Mouse (Mus musculus) forebrain, embryonic 15.5 days (tissue): Measurements from ENCODE around the gene Crybg1. TPM values are rescaled to one million over a fixed set of nuclear protein-coding genes. Genes with fewer than 3 reads are reported as not detected.

Source experiments
- ATAC-seq: fragments of 200-750 bp; cut with Nextera tagmentation; replicated peaks from 2 replicates; pipeline ENCODE4 v1.8.0; 2017; ENCODE audit warnings: mild to moderate bottlenecking, moderate TSS enrichment, moderate library complexity
- H3K27ac ChIP-seq: fragments of 300-500 bp; sonication (generic); replicated peaks from 2 replicates; pipeline ENCODE4 v1.5.1; 2015; ENCODE audit warnings: mild to moderate bottlenecking, inconsistent platforms
- H3K27me3 ChIP-seq: fragments of 300-500 bp; sonication (generic); 2 replicates; pipeline ENCODE4 v1.6.1; 2015; ENCODE audit warnings: inconsistent platforms
- H3K36me3 ChIP-seq: fragments of 300-500 bp; sonication (generic); 2 replicates; pipeline ENCODE4 v1.6.1; 2015; ENCODE audit warnings: mild to moderate bottlenecking, inconsistent platforms
- H3K4me1 ChIP-seq: fragments of 300-500 bp; sonication (generic); 2 replicates; pipeline ENCODE4 v1.6.1; 2015; ENCODE audit warnings: inconsistent platforms
- H3K4me2 ChIP-seq: fragments of 300-500 bp; sonication (generic); replicated peaks from 2 replicates; pipeline ENCODE4 v1.6.1; 2015; ENCODE audit warnings: mild to moderate bottlenecking, inconsistent platforms
- H3K4me3 ChIP-seq: fragments of 300-500 bp; sonication (generic); 2 replicates; pipeline ENCODE4 v1.5.1; 2015; ENCODE audit warnings: mild to moderate bottlenecking, inconsistent platforms
- H3K9ac ChIP-seq: fragments of 300-500 bp; sonication (generic); replicated peaks from 2 replicates; pipeline ENCODE4 v1.6.1; 2015; ENCODE audit warnings: mild to moderate bottlenecking, inconsistent platforms
- H3K9me3 ChIP-seq: fragments of 300-500 bp; sonication (generic); 2 replicates; pipeline ENCODE4 v1.6.1; 2016; ENCODE audit warnings: inconsistent platforms
- whole genome bisulfite sequencing: fragments of 180-500 bp; shearing (Covaris S2); methylation state at CpG from one replicate; pipeline ENCODE4 v1.1.7; 2015; ENCODE audit warnings: mixed read lengths; 5-methylcytosine and 5-hydroxymethylcytosine counted together
- polyA plus RNA-seq: library from polyadenylated mRNA; unstranded; fragments of >200 nt; fragmentation: Nextera tagmentation; extraction: Ambion mirVana; gene quantifications from 2 replicates; pipeline ENCODE4 v1.2.1, GENCODE M21; 2015

The Crybg1 gene
- polyA plus RNA-seq, 1 experiment from 2014 or later: 0.29 TPM

DNA sequence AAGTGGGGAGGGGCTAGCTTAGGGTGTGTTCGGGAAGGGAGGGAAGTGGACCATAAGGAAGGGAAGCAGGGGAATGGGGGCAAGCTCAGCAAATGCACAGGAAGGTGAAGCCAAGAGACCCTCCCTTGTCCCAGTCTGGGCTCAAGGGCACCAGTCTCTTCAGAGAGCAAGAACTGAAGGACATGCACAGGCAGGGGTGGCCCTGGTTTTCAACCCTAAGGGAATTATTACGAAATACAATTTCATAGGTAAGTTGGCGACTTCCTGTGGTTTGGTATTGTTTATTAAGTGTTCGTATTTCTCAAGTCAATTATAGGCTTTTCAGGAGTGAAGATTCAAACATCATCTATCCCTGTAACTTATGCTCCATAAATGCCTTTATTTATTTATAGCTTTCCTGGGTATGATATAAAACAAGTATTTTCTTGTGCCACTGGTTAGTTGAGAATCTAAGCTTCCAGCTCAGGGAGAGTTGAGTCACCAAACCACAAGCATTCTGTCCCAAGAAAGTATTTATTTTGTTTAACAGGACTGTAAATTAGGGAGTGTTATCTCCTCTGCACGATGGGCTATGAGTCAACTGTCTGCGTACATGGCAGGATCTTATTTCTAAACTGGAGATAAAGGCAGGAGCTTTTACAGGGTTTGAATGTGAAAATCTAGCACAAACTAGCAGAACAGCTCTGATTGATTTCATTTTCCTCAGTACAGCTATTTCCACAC lies 69.7 kb downstream of the Crybg1 start:
- Histone ChIP-seq H3K27me3 (no peaks in the 10 kb centered on the region), H3K9me3 (no peaks in the 10 kb centered on the region), H3K4me2 (no peak overlapping the region), H3K36me3 (no peaks in the 10 kb centered on the region), H3K4me1 (no peaks in the 10 kb centered on the region), H3K27ac (no peak overlapping the region), H3K4me3 (no peak overlapping the region), H3K9ac (no peak overlapping the region)
- WGBS: 86% methylated on average over 6 of the region's 6 CpGs
- no peak for ATAC-seq

DNA sequence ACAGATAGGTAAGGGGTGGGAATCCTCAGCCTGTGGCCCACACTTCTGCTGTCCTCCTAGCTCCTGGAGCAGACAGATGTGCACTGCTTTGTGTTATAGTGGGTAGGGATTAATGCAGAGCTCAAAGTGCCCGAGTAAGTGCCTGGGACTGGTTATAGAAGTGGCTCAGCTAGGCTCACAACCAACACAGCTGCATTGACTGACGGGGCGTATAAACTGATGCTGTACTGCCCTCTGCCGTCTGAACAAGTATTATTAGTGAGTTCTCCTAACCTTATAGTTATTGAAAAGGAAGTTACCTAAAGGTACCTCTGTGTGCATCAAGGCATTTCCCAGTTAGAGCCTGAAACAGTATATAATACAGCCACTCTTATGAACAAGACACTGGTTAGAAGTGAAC lies 77.6 kb downstream of the Crybg1 start:
- Histone ChIP-seq H3K36me3 (no peaks in the 10 kb centered on the region), H3K27ac (no peak overlapping the region), H3K4me3 (no peak overlapping the region), H3K9me3 (no peaks in the 10 kb centered on the region), H3K9ac (no peak overlapping the region), H3K4me2 (no peak overlapping the region), H3K4me1 (no peaks in the 10 kb centered on the region), H3K27me3 (no peaks in the 10 kb centered on the region)
- ATAC-seq: peak; percentile 82
- 6% methylated on average over 4 of the region's 4 CpGs for WGBS

DNA sequence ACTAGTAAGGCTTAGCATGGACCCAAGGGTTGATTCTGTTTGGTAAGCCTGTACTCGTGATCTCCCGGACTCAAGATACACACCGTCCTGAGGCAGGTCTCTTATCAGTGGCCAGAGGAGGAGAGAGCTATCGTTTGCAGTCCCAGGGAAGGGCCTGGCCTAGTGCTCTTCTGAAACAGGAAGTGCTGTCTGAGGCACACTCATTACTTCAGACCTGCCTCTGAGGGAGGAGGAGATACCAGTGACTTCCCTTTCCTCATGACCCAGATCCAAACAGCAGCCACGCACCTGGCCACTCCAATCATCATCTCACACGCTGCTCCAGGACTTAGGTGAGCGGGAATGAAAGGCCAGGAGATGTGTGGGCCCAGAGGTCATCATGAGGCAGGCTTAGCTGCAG lies 79.5 kb downstream of the Crybg1 start:
- Histone ChIP-seq H3K9ac (no peak overlapping the region), H3K27ac (no peak overlapping the region), H3K27me3 (no peaks in the 10 kb centered on the region), H3K4me2 (no peak overlapping the region), H3K9me3 (no peaks in the 10 kb centered on the region), H3K4me3 (no peak overlapping the region), H3K4me1 (no peaks in the 10 kb centered on the region), H3K36me3 (no peaks in the 10 kb centered on the region)
- no peak for ATAC-seq
- WGBS: 85% methylated on average over 7 of the region's 7 CpGs

DNA sequence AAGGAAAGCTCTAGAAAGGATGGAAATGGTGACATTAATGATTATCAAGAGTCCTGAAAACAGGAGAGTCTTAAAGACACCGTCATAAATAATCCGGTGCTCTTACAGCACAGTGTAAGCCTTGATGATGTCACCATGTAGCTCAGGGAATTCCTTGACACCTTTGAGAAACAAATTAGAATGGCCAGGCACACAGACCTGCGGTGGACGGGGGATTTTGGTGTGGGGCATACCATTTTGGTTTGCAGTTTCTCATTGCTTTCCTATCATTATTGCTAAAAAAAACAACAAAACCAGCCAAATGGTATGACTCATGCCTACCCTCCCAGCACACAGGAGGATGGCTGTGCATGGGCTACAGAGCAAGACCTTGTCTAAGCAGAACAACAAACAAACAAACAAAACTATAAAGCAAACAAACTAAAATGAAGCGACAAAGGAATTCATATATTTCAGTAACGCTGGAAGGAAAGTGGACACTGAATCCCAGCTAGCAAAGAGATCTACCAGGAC lies 82.7 kb downstream of the Crybg1 start:
- no peaks in the 10 kb centered on the region for H3K9me3 ChIP-seq
- H3K4me2 ChIP-seq: no peak overlapping the region
- no peaks in the 10 kb centered on the region for H3K36me3 ChIP-seq
- no peak overlapping the region for H3K27ac ChIP-seq
- no peaks in the 10 kb centered on the region for H3K4me1 ChIP-seq
- no peak overlapping the region for H3K4me3 ChIP-seq
- ATAC-seq: no peak
- no peaks in the 10 kb centered on the region for H3K27me3 ChIP-seq
- WGBS: 86% methylated on average over 6 of the region's 6 CpGs
- H3K9ac ChIP-seq: no peak overlapping the region

DNA sequence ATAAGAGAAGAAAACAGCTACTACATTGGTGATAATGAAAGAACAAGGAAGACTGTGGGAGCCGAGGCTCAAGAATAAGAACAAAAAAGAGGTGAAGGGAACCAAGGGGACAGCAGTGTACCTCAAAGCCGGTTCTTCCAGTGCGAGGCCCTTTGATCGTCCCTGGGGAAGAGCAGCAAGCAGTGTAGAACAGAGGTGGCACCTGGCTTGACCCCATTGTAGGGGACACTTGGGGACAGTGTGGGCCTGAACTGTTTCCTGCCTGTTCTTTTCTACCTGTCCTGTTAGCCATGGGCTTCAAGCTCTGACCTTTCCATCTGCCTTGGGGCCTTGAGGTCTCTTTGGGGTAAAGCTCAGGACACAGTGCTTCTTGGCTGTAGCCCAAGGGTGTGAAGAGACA lies 85.7 kb downstream of the Crybg1 start:
- no peaks in the 10 kb centered on the region for H3K36me3 ChIP-seq
- H3K27ac ChIP-seq: no peak overlapping the region
- WGBS: 93% methylated on average over 4 of the region's 4 CpGs
- H3K9ac ChIP-seq: no peak overlapping the region
- ATAC-seq: no peak
- H3K4me1 ChIP-seq: no peaks in the 10 kb centered on the region
- H3K27me3 ChIP-seq: no peaks in the 10 kb centered on the region
- H3K4me3 ChIP-seq: no peak overlapping the region
- H3K4me2 ChIP-seq: no peak overlapping the region
- H3K9me3 ChIP-seq: no peaks in the 10 kb centered on the region

DNA sequence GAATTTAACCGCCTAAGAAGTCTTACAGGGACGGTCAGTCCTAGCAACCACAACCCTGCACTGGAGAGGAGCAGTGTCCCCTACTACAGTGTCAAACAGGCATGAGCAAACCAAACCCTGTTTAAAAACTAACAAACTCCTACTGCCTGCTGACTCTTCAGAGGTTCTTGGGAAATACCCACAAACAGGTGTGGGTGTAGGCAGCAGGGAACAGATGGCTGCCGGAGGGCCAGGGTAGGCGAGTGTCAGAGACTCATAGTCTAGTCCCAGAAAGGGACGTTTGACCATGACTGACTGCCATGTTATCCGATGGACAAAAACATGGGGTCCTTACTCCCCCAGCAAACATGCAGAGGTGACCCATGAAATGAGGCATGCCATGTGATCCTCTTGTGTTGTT lies 97.7 kb downstream of the Crybg1 start:
- Histone ChIP-seq H3K36me3 (no peaks in the 10 kb centered on the region), H3K27ac (no peak overlapping the region), H3K27me3 (no peaks in the 10 kb centered on the region), H3K4me2 (no peak overlapping the region), H3K4me1 (no peaks in the 10 kb centered on the region), H3K4me3 (no peak overlapping the region), H3K9me3 (no peaks in the 10 kb centered on the region), H3K9ac (no peak overlapping the region)
- 92% methylated on average over 6 of the region's 6 CpGs for WGBS
- ATAC-seq: no peak

DNA sequence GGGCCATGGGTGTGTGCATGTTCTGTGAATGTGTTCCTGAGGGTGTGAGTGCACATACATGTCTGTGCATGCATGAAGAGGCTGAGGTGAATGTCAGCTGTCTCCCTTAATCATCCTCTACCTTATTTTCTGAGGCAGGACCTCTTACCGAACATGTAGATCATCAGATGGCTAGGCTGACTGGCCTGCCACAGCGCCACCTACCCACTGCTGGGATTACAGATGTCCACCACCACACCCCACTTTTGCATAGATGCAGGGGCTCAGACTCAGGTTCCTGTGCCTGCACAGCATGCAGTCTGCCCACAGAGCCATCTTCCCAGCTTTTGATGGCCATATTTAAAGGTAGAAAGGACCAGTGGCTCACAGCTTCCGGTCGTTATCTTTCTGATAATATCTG lies 103.9 kb downstream of the Crybg1 start:
- H3K9ac ChIP-seq: no peak overlapping the region
- H3K9me3 ChIP-seq: no peaks in the 10 kb centered on the region
- ATAC-seq: no peak
- WGBS: 77% methylated on average over 4 of the region's 4 CpGs
- no peaks in the 10 kb centered on the region for H3K27me3 ChIP-seq
- no peaks in the 10 kb centered on the region for H3K36me3 ChIP-seq
- no peak overlapping the region for H3K4me2 ChIP-seq
- H3K4me1 ChIP-seq: no peaks in the 10 kb centered on the region
- no peak overlapping the region for H3K4me3 ChIP-seq
- H3K27ac ChIP-seq: no peak overlapping the region

DNA sequence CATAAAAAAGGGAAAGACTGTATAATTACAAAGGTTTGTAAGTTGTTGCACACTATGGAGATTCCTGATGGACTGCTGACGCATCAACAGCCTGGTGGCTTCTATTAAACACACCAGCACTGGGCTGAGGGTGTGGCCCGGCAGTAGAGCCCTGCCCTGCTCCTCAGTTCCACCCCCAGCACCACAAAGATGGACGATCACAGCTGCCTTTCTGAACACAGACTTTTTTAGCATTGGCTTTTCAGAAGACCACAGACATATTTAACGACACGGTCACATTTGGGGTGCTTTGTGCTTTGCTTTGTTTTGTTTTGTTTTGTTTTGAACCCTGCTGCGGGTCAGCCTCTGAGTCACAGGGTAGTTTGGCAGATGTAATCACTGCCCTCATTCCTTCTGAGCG lies 105.0 kb downstream of the Crybg1 start:
- Histone ChIP-seq H3K4me3 (no peak overlapping the region), H3K27me3 (no peaks in the 10 kb centered on the region), H3K9me3 (no peaks in the 10 kb centered on the region), H3K27ac (no peak overlapping the region), H3K36me3 (no peaks in the 10 kb centered on the region), H3K9ac (no peak overlapping the region), H3K4me1 (no peaks in the 10 kb centered on the region), H3K4me2 (no peak overlapping the region)
- no peak for ATAC-seq
- WGBS: 65% methylated on average over 7 of the region's 7 CpGs

DNA sequence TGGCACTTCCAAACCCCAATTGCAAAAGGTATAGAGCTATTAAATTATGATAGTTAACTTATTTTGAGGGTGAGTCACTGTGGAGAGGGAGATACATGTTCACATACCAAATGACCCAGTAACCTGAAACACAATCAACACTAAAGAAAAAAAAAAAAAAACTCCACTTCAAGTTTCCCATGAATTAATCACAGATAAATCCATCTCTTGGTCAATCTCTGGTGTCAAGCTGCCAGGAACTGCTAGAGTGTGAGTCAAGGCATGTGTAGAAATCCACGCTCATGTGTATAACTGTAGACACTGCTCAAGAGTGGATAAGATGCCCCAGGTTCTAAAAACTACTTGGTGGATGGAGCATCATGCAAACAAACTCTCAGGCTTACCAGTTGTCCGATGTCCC lies 109.5 kb downstream of the Crybg1 start:
- Histone ChIP-seq H3K4me3 (no peak overlapping the region), H3K27ac (no peak overlapping the region), H3K9ac (no peak overlapping the region), H3K4me1 (no peaks in the 10 kb centered on the region), H3K9me3 (no peaks in the 10 kb centered on the region), H3K27me3 (no peaks in the 10 kb centered on the region), H3K4me2 (no peak overlapping the region), H3K36me3 (no peaks in the 10 kb centered on the region)
- ATAC-seq: no peak
- WGBS: 86% methylated on average over 2 of the region's 2 CpGs

DNA sequence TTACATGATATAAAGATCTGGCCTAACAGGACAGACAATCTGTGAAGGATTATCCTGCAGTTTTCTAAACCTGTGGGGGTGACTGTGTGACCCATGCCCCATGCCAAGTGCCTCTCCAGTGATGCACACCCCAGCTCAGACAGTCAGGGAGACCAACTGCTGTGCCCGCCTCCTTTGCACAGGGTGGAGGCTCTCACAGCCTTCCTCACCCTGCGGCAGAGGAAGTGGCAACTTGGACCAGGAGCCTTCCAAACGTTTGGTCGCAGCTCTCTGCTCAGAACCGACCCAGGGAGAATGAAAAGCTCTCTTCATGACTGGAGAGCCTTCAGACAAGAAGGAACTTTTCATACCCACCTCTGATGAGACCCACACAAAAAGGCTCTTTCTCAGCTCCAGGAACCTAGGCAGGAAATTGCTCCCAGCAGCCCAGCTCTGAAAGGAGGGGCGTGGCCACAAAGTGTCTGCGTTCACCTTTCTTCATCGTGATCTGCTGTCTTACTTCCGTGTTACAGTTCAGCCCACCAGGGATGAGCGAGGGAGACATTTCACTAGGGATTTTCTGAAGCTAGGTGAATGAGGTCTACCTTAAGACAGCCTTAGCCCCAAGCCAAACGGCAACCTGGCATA lies 110.6 kb downstream of the Crybg1 start:
- no peak overlapping the region for H3K4me3 ChIP-seq
- 59% methylated on average over 11 of the region's 11 CpGs for WGBS
- no peak for ATAC-seq

DNA sequence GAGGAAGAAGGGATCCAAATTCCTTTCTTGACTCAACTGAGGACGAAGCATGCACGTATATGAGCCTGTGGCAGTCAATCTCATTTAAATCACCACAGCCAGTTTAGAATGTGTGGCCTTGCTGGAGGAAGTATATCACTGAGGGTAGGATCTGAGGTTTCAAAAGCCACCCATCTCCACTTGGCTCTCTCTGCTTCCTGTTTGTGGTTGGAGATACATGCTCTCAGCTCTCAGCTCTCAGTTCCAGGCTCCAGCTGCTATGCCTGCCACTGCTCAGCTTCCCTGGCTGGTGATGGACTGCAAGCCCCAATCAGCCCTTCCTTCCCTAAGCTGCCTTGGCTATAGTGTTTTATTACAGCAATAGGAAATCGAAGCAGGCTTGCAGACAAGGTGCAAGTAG lies 119.1 kb downstream of the Crybg1 start:
- H3K27me3 ChIP-seq: no peaks in the 10 kb centered on the region
- H3K4me3 ChIP-seq: no peak overlapping the region
- no peak overlapping the region for H3K4me2 ChIP-seq
- 80% methylated on average over 3 of the region's 3 CpGs for WGBS
- H3K9ac ChIP-seq: no peak overlapping the region
- H3K27ac ChIP-seq: no peak overlapping the region
- H3K9me3 ChIP-seq: no peaks in the 10 kb centered on the region
- no peak for ATAC-seq
- no peaks in the 10 kb centered on the region for H3K4me1 ChIP-seq
- H3K36me3 ChIP-seq: no peaks in the 10 kb centered on the region

More for the DNA sequence above, 110.6 kb downstream of the Crybg1 start:
- Histone ChIP-seq H3K4me1 (no peaks in the 10 kb centered on the region), H3K4me2 (no peak overlapping the region), H3K36me3 (no peaks in the 10 kb centered on the region), H3K27ac (no peak overlapping the region), H3K9ac (no peak overlapping the region), H3K27me3 (no peaks in the 10 kb centered on the region), H3K9me3 (no peaks in the 10 kb centered on the region)

DNA sequence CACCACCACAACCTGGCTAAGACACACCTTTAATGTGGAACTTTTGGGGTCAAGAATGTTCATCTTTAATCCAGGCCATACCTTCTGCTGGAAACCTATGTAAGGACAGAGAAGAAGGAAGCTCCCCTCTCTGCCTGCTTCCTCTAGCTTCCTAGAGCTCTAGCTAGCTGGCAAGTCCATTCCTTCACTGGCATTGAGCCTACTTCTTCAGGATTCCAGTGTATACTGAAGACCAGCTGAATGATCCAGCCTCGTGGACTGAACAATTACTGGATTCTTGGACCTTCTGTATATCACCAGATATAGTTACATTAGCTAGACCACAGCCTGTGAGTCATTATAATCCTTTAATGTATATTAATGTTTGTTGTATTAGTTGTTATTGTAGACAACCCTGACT lies 121.4 kb downstream of the Crybg1 start:
- Histone ChIP-seq H3K4me1 (no peaks in the 10 kb centered on the region), H3K9me3 (no peaks in the 10 kb centered on the region), H3K27ac (no peak overlapping the region), H3K4me2 (no peak overlapping the region), H3K36me3 (no peaks in the 10 kb centered on the region), H3K4me3 (no peak overlapping the region), H3K9ac (no peak overlapping the region), H3K27me3 (no peaks in the 10 kb centered on the region)
- WGBS: 68% methylated on average over 1 of the region's 1 CpGs
- no peak for ATAC-seq

DNA sequence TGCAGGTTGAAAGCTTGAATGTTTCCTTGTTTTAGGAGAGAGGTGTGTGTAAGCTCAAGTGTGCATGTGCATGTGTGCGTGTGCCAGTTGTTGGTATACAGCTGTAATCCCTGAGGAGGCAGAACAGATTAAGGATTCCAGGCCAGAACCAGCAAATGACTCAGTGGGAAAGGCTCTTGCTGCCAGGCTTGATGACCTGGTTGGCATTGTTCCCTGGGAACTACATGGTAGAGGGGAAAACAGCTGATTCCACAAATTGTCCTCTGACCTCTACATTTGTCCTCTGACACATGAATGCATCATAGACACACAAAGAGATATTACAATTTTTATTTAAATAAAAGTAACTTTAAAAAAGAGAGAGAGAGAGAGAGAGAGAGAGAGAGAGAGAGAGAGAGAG lies 122.5 kb downstream of the Crybg1 start:
- H3K27me3 ChIP-seq: no peaks in the 10 kb centered on the region
- H3K9me3 ChIP-seq: no peaks in the 10 kb centered on the region
- WGBS: 82% methylated on average over 1 of the region's 1 CpGs
- no peak overlapping the region for H3K4me2 ChIP-seq
- H3K4me3 ChIP-seq: no peak overlapping the region
- no peak overlapping the region for H3K27ac ChIP-seq
- no peaks in the 10 kb centered on the region for H3K4me1 ChIP-seq
- H3K36me3 ChIP-seq: no peaks in the 10 kb centered on the region
- H3K9ac ChIP-seq: no peak overlapping the region
- ATAC-seq: no peak
